Mouse (Mus musculus): ENCODE data around the gene Acaa1b.

Acaa1b gene

GRCm38 (mm10) chr9:119144696-119145095 lies 12.2 kb downstream of the Acaa1b start:
- DNase-seq (ENCODE audit: extremely low spot score, low spot score): no peak

DNA sequence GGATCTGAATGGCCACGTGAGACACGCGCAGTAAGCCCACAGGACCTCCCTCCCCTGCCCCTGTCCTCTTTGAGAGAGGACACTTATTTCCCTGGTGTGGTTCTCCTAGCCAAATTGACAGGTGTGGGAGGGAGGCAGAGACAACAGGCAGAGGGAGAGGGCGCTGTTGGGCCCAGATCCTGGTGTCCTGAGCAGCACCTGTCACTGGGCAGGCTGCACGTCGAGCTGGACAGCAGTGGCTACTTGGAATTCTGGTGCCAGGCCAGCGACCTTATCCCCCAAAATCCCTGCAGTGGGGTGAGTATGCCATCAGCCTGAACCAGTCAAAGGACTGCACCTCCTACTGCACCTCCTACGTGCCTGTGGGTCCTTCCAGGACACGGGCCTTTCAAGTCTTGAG lies 13.5 kb downstream of the Acaa1b start:
- no peak for DNase-seq (ENCODE audit: extremely low spot score, low spot score)

DNA sequence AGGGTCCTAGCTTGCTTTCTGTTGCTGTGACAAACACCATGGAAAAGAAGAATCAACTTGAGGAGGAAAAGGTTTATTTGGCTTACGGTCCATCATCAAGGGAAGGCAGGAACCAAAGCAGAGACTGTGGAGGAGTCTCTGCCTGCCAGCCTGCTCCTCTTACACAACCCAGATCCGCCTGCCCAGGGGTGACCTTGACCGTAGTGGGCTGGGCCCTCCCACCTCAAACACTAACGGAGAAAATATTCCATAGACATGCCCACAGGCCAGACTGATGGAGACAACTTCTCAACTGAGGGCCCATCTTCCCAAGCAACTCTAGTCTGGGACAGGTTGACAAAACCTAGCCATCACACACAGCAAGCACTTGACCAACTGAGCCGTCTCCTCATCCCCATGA lies 14.8 kb downstream of the Acaa1b start:
- DNase-seq (ENCODE audit: extremely low spot score, low spot score): no peak

DNA sequence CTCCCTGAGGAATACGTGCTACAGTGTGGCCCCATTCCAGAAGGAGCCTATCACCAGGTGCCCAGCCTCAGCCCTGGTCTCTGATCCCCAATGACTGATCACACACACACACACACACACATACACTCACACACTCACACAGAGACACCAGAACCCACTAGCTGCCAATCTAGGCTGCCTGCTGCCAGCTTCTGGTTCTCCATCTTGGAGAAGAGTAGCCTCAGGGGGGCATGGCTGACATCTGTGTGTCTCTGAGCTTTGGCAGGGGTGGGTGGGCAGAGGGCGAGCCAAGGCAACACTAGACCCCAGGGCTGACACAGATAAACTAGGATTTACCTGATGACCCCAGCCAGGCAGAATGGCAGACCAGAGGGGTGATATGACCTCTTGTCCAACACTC lies 18.1 kb downstream of the Acaa1b start:
- no peak for DNase-seq (ENCODE audit: extremely low spot score, low spot score)

DNA sequence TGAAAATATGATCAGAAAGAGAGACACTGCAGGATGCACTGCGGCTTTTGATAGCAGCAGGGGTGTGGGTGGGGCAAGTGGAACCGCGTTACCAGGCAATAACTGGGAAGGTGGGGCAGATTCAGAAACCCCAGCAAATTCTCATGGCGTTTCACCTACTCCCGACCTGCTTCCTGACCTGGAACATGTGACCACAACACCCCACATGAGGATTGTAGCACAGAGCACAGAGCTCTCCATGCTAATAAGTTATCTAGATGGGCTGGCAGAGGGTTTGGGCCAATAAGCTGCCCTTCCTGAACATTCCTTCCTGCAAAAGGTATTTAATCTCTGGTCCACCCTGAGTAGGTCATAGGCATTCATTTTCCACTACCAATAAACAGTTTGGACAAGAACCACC lies 26.2 kb downstream of the Acaa1b start:
- no peak for DNase-seq (ENCODE audit: extremely low spot score, low spot score)

DNA sequence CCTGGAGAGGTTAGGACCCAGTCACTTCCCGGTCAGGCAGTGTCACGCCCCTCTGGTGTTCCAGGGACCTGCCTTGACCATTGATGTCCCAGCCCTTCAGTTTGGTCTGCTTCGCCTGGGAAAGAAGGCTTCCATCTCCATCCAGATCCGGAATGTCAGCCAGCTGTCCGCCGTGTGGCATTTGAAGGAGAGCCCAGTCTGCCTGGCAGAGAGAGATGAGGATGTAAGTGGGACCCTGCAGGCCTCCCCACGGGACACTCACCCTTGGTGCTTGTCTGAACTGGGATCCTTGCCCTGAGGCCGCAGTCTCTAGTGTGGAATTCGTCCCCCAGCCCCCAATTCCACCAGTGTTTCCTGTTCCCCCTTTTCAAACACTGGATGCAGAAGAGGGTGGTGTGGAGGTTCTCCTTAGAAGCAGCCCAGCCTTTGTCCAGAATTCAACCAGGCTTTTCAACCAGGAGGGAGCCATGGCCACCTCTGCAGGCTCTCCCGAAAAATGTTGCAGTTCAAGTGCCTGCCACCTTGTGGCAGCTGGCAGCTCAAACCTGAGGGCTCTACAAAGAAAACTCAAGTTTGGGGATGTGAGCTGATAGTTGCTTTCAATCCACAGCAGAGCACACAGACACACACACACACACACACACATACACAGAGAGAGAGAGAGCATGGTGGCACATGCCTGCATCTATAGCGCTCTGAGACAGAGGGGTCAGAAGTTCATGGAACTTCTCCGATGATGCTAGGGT lies 28.3 kb downstream of the Acaa1b start:
- DNase-seq (ENCODE audit: extremely low spot score, low spot score): no peak

GRCm38 (mm10) chr9:119122596-119123369 lies 34.1 kb downstream of the Acaa1b start:
- DNase-seq (ENCODE audit: extremely low spot score, low spot score): no peak

- DNase-seq (ENCODE audit: extremely low spot score, low spot score): no peak
These were observed 36.7 kb downstream of the Acaa1b start for GRCm38 (mm10) chr9:119120168-119120560.

DNA sequence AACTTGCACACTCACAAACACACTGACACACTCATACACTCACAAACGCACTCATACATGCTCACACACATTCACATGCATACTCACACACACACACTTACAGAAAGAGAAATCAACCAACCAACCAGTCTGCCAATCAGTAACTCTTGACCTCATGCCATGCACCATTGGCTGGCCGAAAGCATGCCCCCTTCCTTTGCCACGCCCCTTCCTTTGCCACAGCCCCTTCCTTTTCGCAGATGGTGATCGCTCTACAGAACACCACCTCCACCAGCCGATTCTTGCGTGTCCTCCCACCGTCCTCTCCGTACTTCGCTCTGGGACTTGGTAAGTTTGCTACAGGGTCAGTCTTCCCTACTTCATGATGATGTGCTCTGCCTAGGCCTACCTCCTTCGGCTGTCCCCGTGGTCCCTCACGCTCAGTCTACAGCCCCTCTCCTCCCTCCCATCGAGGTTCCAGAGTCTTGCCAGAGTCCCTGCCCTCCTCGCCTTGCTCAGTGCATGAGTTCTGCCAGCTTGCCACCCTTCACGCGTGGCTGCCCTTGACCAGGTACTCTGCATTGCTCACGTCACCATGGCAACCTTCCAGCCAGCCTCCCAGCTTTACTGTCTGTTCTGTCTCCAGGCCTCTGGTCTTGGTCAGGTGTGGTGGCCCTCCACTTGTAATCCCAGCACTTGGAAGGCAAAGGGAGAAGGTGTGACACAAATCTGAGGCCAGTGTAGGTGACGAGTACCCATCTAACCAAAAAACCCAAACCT lies 37.3 kb downstream of the Acaa1b start:
- no peak for DNase-seq (ENCODE audit: extremely low spot score, low spot score)

- DNase-seq (ENCODE audit: extremely low spot score, low spot score): no peak
These were observed 42.0 kb downstream of the Acaa1b start for GRCm38 (mm10) chr9:119114911-119115310.

DNA sequence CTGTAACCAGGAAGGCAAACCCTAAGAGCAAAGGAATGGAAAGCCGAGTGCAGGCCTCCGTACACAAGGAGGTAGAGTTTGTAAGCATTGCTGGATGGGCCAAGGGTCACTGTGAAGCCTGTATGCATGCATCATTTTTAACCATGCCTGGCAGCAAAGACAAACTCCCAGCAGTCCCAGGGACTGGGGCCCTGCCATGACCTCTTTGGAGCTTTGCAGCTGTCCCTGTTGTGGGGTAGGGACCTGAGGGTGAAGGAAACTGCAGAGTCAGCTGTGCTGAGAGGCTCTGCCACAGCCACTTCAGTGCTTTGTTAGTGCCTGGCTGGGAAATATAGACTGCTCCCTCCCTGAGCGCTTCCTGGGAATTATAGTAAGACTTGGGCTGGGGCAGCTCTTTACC lies 46.3 kb downstream of the Acaa1b start:
- no peak for DNase-seq (ENCODE audit: extremely low spot score, low spot score)

- DNase-seq (ENCODE audit: extremely low spot score, low spot score): no peak
These were observed 47.1 kb downstream of the Acaa1b start for GRCm38 (mm10) chr9:119109685-119110353.

DNA sequence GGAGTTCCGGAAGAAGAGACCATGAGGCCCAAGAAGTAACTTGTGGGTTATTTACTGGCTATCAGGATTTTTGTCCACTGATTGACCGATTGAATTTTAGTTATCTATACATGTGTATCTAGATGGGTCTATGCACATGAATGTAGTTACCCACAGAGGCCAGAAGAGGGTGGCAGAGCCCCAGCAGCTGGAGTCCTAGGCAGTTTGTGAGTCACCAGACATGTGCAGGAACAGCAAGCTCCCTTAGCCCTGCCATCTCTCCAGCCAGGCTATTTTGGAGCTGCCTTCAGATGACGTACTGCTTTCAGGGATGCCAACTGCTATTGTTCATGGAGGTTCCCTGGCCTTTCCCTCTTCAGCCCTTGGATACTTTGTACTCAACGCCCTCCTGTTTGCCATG lies 49.3 kb downstream of the Acaa1b start:
- no peak for DNase-seq (ENCODE audit: extremely low spot score, low spot score)

DNA sequence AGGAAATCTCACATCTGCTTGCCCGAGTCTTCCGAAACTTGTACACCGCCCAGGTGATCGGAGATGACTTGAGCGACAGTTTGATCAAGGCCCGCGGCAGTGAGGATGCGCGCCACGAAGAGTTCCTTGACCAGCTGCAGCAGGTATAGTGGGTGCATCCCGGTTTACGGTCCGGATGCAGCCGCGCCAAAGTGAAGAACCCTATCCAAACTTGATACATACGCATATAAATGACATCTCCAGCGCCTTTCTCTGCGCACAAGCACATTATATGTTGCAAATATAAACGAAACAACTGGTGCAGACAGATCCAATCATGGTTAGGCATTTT lies 54.1 kb downstream of the Acaa1b start:
- DNase-seq (ENCODE audit: extremely low spot score, low spot score): no peak

DNA sequence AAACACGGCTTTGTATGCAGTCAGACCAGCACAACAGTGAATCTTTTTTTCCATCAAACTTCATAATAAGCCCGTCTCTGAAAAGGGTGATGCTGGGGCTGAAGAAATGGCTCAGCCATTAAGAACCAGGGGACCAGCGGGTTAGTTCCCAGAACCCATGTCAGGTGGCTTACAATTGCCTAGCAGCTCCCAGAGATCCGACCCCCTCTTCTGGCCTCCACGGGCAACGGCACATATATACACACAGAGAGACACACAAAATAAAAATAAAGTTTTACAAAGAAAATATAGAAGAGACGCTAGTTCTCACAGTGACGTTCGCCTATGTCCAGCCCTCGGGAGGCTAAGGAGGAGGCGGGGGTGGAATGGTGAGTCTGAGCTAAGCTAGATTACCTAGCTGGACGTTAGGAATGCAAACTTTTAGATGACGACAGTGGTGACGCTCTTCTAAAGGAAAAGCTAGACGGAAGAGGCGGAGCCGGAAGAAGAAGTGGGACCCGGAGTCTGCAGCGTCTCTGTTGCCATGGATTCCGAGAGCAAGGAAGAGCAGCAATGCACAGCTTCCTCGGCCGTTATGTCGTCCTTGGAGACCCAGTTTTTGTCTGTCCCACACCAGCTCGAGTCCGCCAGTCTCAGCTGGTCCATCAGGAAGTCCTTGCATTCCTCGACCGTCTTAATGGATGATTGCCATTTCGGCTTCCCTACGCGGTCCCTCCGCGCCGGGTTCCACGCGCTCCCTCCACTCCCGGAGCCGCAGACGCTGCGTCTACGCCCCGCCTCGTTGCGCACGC lies 54.7 kb downstream of the Acaa1b start, which contains the start of gene Dlec1:
Dlec1 (plus strand) TSS at position 487 of the 791 bp plus-strand sequence.
- DNase-seq (ENCODE audit: extremely low spot score, low spot score): peak; percentile 79

GRCm38 (mm10) chr9:119100177-119100898 lies 56.6 kb downstream of the Acaa1b start:
- no peak for DNase-seq (ENCODE audit: extremely low spot score, low spot score)
